Mouse (Mus musculus) midbrain, embryonic 14.5 days (tissue): ENCODE results near the gene Grk4. TPM values are rescaled to one million over a fixed set of nuclear protein-coding genes. Genes with fewer than 3 reads are reported as not detected.
"Not testable (repeated sequence)": the region's sequence is repeated elsewhere in the genome, so short reads cannot be mapped to it uniquely, and the experiment has no call there.

Experiments used
- ATAC-seq: fragments of 200-750 bp; cut with Nextera tagmentation; 2 replicates; pipeline ENCODE4 v1.8.0; 2017; ENCODE audit warnings: moderate number of reproducible peaks, moderate library complexity; ENCODE audit not compliant: low FRiP score, low TSS enrichment
- DNase-seq: peaks from one replicate; pipeline ENCODE4 v3.0.0-alpha.2; 2015
- H3K27ac ChIP-seq: fragments of 300-500 bp; sonication (generic); replicated peaks from 2 replicates; pipeline ENCODE4 v1.5.1; 2014; ENCODE audit warnings: mild to moderate bottlenecking, low read depth, low read length, moderate library complexity
- H3K27me3 ChIP-seq: fragments of 300-500 bp; sonication (generic); 2 replicates; pipeline ENCODE4 v1.6.1; 2014; ENCODE audit warnings: low read length, control low read depth, mixed read lengths; ENCODE audit not compliant: control insufficient read depth, insufficient read depth
- H3K36me3 ChIP-seq: fragments of 300-500 bp; sonication (generic); 2 replicates; pipeline ENCODE4 v1.6.1; 2014; ENCODE audit warnings: low read length, control low read depth; ENCODE audit not compliant: control insufficient read depth, insufficient read depth
- H3K4me1 ChIP-seq: fragments of 300-500 bp; sonication (generic); 2 replicates; pipeline ENCODE4 v1.6.1; 2014; ENCODE audit warnings: mild to moderate bottlenecking, antibody characterized with exemption, low read length, control low read depth; ENCODE audit not compliant: control insufficient read depth, insufficient read depth
- H3K4me2 ChIP-seq: fragments of 300-500 bp; sonication (generic); 2 replicates; pipeline ENCODE4 v1.6.1; 2014; ENCODE audit warnings: mild to moderate bottlenecking, low read length, moderate library complexity
- H3K4me3 ChIP-seq: fragments of 300-500 bp; sonication (generic); replicated peaks from 2 replicates; pipeline ENCODE4 v1.5.1; 2014; ENCODE audit warnings: low read depth, low read length
- H3K9ac ChIP-seq: fragments of 300-500 bp; sonication (generic); replicated peaks from 2 replicates; pipeline ENCODE4 v1.6.1; 2014; ENCODE audit warnings: mild to moderate bottlenecking, low read length, moderate library complexity
- H3K9me3 ChIP-seq: fragments of 300-500 bp; sonication (generic); 2 replicates; pipeline ENCODE4 v1.6.1; 2016; ENCODE audit warnings: low read length, control low read depth, mixed read lengths; ENCODE audit not compliant: control insufficient read depth
- WGBS: fragments of 180-500 bp; shearing (Covaris S2); extraction: QIAGEN DNeasy Blood & Tissue Kit; methylation state at CpG from one replicate; pipeline ENCODE4 v1.1.7; 2014; 5-methylcytosine and 5-hydroxymethylcytosine counted together
- polyA plus RNA-seq: library from polyadenylated mRNA; unstranded; fragments of >200 nt; fragmentation: Nextera tagmentation; extraction: Ambion mirVana; gene quantifications from 2 replicates; pipeline ENCODE4 v1.2.1, GENCODE M21; 2014

The Grk4 gene
- polyA plus RNA-seq, 1 experiment from 2014 or later = 1.5 TPM

- no peak overlapping the region for H3K27ac ChIP-seq
- H3K36me3 ChIP-seq = no peaks in the 10 kb centered on the region
- ATAC-seq = no peak
- DNase-seq = peak; percentile 6
- no peak overlapping the region for H3K4me3 ChIP-seq
- H3K9me3 ChIP-seq = no peaks in the 10 kb centered on the region
- 77% methylated on average over 4 of the region's 4 CpGs for WGBS
- H3K9ac ChIP-seq = no peak overlapping the region
- H3K4me1 ChIP-seq = no peaks in the 10 kb centered on the region
- H3K27me3 ChIP-seq = no peaks in the 10 kb centered on the region
- no peak overlapping the region for H3K4me2 ChIP-seq
Measured at GRCm38 (mm10) chr5:34670280-34670679, 10.1 kb downstream of the Grk4 start.

GRCm38 (mm10) chr5:34689868-34690267 lies 29.7 kb downstream of the Grk4 start:
- Histone ChIP-seq H3K9ac (no peak overlapping the region), H3K27ac (no peak overlapping the region), H3K4me3 (no peak overlapping the region), H3K9me3 (no peaks in the 10 kb centered on the region), H3K4me1 (no peaks in the 10 kb centered on the region), H3K4me2 (no peak overlapping the region), H3K36me3 (no peaks in the 10 kb centered on the region), H3K27me3 (no peaks in the 10 kb centered on the region)
- 94% methylated on average over 1 of the region's 1 CpGs for WGBS
- DNase-seq = no peak
- no peak for ATAC-seq

- DNase-seq (no peak), ATAC-seq (no peak)
- Histone ChIP-seq H3K9me3 (no peaks in the 10 kb centered on the region), H3K9ac (no peak overlapping the region), H3K27me3 (no peaks in the 10 kb centered on the region), H3K4me1 (no peaks in the 10 kb centered on the region), H3K4me2 (no peak overlapping the region), H3K36me3 (no peaks in the 10 kb centered on the region), H3K4me3 (no peak overlapping the region), H3K27ac (no peak overlapping the region)
- WGBS = 75% methylated on average over 2 of the region's 2 CpGs
Measured at GRCm38 (mm10) chr5:34692782-34693181, 32.6 kb downstream of the Grk4 start.

GRCm38 (mm10) chr5:34695521-34695920 lies 35.3 kb downstream of the Grk4 start:
- Histone ChIP-seq H3K27ac (no peak overlapping the region), H3K9me3 (no peaks in the 10 kb centered on the region), H3K36me3 (no peaks in the 10 kb centered on the region), H3K4me2 (no peak overlapping the region), H3K4me3 (no peak overlapping the region), H3K4me1 (no peaks in the 10 kb centered on the region), H3K9ac (no peak overlapping the region), H3K27me3 (no peaks in the 10 kb centered on the region)
- no peak for DNase-seq
- no peak for ATAC-seq
- WGBS = 72% methylated on average over 5 of the region's 5 CpGs

- no peak overlapping the region for H3K4me2 ChIP-seq
- no peaks in the 10 kb centered on the region for H3K4me1 ChIP-seq
- DNase-seq (no peak), ATAC-seq (no peak)
- no peak overlapping the region for H3K27ac ChIP-seq
- WGBS = 88% methylated on average over 1 of the region's 1 CpGs
- H3K27me3 ChIP-seq = no peaks in the 10 kb centered on the region
- no peaks in the 10 kb centered on the region for H3K9me3 ChIP-seq
- no peak overlapping the region for H3K4me3 ChIP-seq
- no peak overlapping the region for H3K9ac ChIP-seq
- no peaks in the 10 kb centered on the region for H3K36me3 ChIP-seq
Measured at GRCm38 (mm10) chr5:34708436-34708835, 48.3 kb downstream of the Grk4 start.

- H3K27me3 ChIP-seq, ATAC-seq, H3K4me1 ChIP-seq, H3K9me3 ChIP-seq, H3K4me3 ChIP-seq, DNase-seq, H3K36me3 ChIP-seq, H3K27ac ChIP-seq, H3K9ac ChIP-seq, H3K4me2 ChIP-seq: not testable (repeated sequence)
- 89% methylated on average over 3 of the region's 3 CpGs for WGBS
Measured at GRCm38 (mm10) chr5:34714371-34714770, 54.2 kb downstream of the Grk4 start.

- no peak overlapping the region for H3K9ac ChIP-seq
- 88% methylated on average over 5 of the region's 5 CpGs for WGBS
- DNase-seq (no peak), ATAC-seq (no peak)
- no peak overlapping the region for H3K4me2 ChIP-seq
- no peaks in the 10 kb centered on the region for H3K27me3 ChIP-seq
- no peaks in the 10 kb centered on the region for H3K36me3 ChIP-seq
- H3K4me3 ChIP-seq = no peak overlapping the region
- no peaks in the 10 kb centered on the region for H3K4me1 ChIP-seq
- H3K27ac ChIP-seq = no peak overlapping the region
- H3K9me3 ChIP-seq = no peaks in the 10 kb centered on the region
Measured at GRCm38 (mm10) chr5:34714816-34715215, 54.6 kb downstream of the Grk4 start.

- no peaks in the 10 kb centered on the region for H3K27me3 ChIP-seq
- H3K4me1 ChIP-seq = no peaks in the 10 kb centered on the region
- no peaks in the 10 kb centered on the region for H3K36me3 ChIP-seq
- no peak overlapping the region for H3K9ac ChIP-seq
- H3K27ac ChIP-seq = no peak overlapping the region
- ATAC-seq (no peak), DNase-seq (no peak)
- H3K4me2 ChIP-seq = no peak overlapping the region
- H3K4me3 ChIP-seq = no peak overlapping the region
- no peaks in the 10 kb centered on the region for H3K9me3 ChIP-seq
Measured at GRCm38 (mm10) chr5:34729141-34729540, 69.0 kb downstream of the Grk4 start.

- Histone ChIP-seq H3K36me3 (no peaks in the 10 kb centered on the region), H3K27me3 (no peaks in the 10 kb centered on the region), H3K4me1 (no peaks in the 10 kb centered on the region), H3K9ac (no peak overlapping the region), H3K9me3 (no peaks in the 10 kb centered on the region), H3K4me3 (no peak overlapping the region), H3K4me2 (no peak overlapping the region), H3K27ac (no peak overlapping the region)
- DNase-seq = no peak
- WGBS = 80% methylated on average over 1 of the region's 1 CpGs
- no peak for ATAC-seq
Measured at GRCm38 (mm10) chr5:34730255-34730654, 70.1 kb downstream of the Grk4 start.
